Mouse (Mus musculus): ENCODE results near the gene Bmp2.

- TF ChIP-seq MAFK (IDR thresholded peaks at IDR 0.05; ENCODE audit: insufficient read depth, low read depth, low read length) (no peak), ZC3H11A (IDR thresholded peaks at IDR 0.05; ENCODE audit: borderline replicate concordance, low read depth, low read length) (no peak)
These were observed 26.3 kb upstream of the Bmp2 start for GRCm38 (mm10) chr2:133525621-133526181.
